Mouse (Mus musculus) adrenal gland (tissue): ENCODE measurements around the gene Kdelc2.

Source experiments
- intact Hi-C: fragments of 180-260 bp; cut with DNase I; formaldehyde crosslinking; loops from one replicate; pipeline ENCODE4 v1.15.1; 2025
- long read RNA-seq, 2 experiments: library from polyadenylated mRNA; unstranded; transcript quantifications; one replicate each; pipeline ENCODE4 v2.0.0; 2020; ENCODE audit warnings: borderline replicate concordance in 1 of 2; ENCODE audit not compliant: insufficient replicate concordance in 1 of 2

Kdelc2 gene
- long read RNA-seq, experiment 1, transcript Kdelc2-201 (8 exons, 3,642 nt) = major isoform, 6 of 9 reads
- long read RNA-seq, experiment 1, partial matches to known transcripts = 1 of 9 reads
- long read RNA-seq, experiment 1, other reads (novel, unspliced or antisense) = 2 of 9 reads
- long read RNA-seq, experiment 2, transcript Kdelc2-201 (8 exons, 3,642 nt) = major isoform, 8 of 11 reads
- long read RNA-seq, experiment 2, partial matches to known transcripts = 2 of 11 reads
- long read RNA-seq, experiment 2, other reads (novel, unspliced or antisense) = 1 of 11 reads

DNA sequence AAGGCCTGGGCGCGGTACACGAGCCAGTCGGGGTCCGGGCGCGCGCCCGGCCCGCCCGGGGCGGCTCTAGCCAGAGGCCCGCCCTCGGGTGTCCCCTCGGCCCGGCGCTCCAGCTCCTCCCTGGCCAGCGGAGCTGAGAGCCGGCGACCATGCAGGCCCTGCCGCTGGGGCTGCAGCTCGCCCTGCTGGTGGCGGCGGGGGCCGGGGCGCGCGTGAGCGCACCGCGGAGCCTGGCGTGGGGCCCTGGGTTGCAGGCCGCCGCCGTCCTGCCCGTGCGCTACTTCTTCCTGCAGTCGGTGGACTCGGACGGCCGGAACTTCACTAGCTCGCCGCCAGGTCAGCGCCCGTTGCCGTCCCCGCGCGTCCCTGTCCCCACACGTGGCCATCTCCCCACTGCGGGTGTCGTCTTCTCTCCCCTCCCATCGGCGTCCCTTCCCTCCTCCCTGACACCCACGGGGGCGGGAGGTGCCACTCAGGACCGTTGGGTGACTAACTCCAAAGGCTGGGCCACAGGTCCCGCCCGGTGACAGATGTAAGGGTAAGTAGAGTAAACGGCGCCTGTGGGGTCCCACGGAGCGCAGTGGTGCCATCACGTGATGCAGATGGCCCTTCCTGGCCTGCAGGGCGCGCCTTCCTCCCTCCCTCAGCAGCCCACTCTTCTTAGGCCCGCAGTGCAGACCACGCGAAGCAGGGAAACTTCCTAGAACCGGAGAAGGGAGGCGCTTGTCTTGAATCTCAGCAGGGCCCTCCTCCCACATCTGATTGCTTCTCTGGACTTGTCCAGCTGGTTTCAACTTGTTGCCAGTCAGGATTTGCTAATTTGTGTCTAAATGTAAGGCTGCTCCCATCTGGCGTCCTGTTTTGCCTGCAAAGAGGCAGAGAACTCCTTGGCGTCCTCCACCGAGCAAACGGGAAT lies at the start of gene Kdelc2:
Gene Kdelc2 (plus strand): TSS at position 75 of the 916 bp plus-strand sequence.
- intact Hi-C loops = no loop called here

DNA sequence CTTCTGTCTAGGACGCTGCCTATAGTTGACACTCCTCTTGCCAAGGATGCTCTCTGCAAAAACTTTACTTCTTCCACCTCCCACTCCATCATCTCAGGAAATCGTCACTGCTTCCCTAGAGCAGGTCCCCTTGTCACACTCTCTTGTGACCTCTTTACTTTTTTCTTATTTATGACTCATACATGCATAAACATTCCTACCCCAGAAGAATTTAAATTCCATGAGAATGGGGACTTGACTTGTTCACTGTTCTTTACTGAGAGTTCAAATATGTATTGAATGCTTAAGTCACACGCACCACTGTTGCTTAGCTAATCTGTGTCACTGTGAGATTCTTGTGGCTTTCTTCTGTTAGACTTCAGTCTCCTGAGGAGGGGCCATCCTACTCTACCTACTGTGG lies 48.7 kb upstream of the Kdelc2 start:
- intact Hi-C loops = no loop called here

DNA sequence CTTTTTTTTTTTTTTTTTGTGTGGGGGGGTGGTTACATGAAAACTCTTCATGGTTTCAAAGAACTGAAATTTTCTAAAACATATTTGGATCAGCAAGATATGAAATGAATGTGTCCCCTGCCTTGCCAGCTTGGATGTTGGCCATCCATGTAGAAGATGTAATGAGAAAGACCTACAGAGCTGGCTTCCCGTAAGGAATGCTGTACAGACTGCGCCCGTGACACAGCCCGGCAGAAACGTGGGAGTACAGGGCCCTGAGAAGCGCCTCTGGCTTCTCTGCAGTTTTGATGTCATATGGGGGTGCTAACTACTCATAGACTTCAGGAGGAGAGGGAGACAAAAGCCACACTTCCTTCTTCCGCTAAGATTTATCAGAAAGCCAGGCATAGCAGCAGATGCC lies 44.2 kb upstream of the Kdelc2 start:
- intact Hi-C loops = no loop called here

DNA sequence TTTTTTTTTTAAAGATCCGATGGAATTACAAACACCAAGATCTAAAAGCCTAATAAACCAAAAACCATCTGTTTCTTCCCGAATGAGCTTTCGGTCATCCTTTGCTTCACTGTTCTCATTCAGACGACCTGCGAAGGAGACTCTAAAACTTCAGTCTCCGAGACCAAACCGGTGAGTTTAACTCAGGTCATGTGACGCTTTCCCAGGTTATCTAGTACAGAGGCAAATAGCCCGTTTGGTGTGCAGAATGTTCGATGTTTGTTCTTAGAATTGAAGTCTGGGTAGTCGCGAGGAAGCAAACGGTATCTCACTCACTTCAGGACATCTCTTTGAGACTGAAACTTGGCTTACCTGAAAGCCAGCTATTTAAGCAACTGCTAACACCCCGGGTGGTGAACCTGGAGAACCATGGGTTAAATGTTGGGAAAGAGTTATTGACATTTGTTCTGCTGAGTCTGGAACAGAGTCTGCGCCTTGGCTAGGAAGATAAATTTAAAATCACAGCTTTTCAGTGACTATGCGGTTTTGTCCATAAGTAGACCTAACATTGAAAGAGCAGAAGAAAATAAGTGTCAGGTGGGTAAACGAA lies 43.4 kb upstream of the Kdelc2 start:
- intact Hi-C loops = no loop called here

DNA sequence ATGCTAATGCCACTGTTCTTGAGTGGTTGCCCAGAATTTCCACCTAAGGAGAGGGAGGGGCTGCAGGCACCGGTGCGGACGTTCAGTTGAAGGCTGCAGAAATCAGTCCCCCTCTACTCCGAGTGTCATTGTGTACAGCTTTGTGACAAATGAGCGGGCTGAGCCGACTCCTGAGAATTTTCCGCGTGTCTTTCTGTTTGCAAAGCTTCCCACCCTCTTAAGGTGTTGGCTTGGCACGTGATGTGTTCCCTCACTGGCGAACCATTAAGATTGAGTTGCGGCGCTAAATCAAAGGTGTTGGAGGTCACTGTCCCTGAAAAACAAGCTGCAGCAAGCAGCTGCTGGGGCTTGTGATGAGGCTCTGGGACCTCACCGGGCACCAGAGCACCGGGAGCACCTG lies 42.9 kb upstream of the Kdelc2 start:
- intact Hi-C loops = no loop called here

DNA sequence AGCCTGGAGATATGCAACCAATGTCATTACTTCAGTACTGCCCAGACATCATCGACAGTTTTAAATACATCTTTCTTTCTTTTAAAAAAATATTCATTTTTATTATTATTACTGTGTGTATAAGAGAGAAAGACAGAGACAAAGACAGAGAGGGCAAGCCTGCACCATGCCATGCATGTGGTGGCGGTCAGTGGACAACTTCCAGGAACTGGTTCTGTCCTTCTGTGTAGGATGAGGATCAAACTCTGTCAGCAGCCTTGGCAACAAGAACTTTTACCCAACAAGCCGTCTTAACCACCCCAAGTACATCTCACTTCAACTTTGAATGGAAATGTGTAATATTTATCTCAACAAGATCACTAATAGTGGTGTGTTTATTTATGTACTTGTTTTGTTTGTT lies 41.8 kb upstream of the Kdelc2 start:
- intact Hi-C loops = no loop called here

DNA sequence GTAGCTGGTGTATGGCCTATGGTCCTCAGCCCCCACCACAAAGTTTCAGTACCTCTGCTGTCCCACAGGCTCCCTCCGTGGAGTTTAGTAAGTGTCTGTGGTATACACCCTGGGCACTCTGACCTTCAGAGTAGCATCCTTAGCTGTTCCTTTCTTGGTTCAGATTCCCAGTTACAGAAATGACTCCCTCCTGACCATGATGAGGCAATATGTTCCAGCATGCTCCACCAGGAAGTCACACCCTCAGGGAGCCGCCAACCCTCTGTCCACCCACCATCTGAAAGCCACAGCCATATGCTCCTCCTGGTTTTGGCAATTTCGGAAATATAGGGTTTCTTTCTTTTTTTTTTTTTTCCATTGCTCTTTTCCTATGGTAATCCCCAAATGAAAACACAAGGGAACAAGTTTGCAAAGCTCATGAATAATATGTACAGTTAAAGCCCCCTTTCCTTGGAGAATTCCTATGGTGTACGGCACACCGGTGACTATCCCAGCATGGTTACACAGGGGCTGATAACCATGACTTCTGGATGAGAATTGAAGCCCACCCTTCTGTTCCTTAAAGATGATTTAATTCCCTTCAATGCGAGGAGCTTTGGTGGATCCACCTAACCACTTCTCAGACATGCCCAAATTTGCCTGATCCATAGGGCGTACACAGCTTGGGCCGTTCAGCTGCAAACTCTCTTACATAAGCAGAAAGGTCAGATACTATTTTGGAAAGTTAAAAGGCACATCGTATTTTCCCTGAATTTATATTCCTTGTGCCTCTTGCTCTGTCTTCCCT lies 39.0 kb upstream of the Kdelc2 start:
- intact Hi-C loops = no loop called here

DNA sequence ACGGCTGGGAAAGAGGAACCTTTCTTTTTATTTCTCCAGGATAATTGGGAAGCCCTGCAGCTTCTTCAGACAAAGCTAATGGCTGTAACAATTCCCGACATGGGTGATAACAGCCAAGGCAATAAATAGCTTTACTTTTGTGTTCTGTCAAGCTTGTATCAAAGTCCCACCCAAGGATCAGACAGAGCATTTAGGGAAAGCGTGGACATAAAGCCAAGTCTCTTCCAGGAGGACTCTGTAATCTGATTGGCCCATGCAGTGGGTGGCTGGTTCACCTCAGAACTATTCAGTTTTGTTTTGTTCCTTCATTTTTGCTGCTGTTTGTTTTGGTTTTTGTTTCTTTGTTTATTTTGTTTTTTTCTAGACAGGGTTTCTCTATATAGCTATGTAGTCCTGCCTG lies 38.1 kb upstream of the Kdelc2 start:
- intact Hi-C loops = no loop called here

DNA sequence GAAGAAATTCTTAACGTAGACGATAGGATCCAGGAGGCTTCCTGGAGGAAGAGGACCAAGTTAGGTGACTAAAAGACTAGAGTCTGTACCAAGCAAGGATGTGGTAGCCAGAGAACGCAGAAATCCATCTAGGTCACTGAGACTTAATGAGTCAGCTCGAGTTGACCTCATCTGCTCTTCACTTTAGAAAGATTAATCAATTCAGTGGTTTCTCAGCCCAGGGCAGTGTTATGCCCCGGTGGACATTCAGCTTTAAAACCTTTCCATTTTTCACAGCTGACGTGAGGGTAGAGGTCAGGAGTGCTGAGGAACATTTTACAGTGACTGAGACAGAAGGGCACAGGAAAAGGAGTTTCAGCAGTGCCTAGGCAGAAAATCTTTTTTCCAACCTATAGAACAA lies 37.4 kb upstream of the Kdelc2 start:
- intact Hi-C loops = no loop called here

DNA sequence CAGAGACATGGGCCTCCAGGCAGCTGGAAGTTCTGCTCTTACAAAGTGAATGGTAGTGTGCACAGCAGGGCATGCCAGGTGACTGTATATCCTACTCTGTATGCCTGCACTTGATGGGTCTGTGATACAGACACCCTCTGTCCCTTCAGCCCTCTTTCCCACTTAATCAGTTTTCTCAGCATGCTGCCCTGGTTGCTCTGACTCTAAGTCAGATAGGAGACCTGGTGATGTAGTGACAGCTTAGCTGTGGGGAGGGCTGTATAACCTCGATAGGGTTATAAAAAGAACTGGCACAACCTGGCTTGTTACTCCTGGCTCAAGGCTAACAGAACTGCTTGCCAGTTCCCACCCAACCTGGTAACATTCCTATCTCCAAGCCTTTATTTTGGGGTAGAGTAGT lies 34.6 kb upstream of the Kdelc2 start:
- intact Hi-C loops = no loop called here

DNA sequence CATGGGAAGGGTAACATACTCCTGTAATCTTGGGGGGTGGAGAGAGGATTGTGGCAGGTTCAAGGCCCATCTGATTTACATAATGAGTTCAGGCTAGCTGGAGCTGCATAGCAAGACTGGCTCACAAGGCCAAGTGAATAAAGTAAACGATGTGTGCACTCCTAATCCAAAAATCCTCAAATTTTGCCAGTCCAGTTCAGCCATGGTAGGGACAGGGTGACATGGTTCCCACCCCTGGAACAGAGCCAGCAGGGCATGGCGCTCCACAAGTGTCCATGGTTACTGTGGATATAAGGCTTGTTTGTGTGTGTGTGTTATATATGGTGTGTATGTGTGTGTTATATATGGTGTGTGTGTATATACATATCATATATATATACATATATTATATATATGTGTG lies 33.5 kb upstream of the Kdelc2 start:
- intact Hi-C loops = no loop called here

DNA sequence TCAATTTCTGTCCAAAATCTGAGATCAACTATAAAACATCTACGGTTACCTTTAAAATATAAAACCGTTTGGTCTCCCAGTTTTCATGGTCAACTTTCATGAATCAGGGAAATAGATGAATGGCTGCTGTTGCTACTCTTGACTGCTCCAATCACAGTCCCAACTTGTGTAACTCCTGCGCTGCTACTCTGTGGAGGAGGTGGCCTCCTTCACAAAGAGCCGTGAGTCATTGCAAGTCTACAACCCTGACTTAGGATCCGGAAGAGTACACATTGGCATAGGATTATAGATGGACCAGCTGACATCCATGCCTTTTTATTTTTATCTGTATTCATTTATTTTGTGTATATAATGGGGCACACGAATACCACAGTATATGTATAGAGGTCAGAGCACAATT lies 31.9 kb upstream of the Kdelc2 start:
- intact Hi-C loops = no loop called here

DNA sequence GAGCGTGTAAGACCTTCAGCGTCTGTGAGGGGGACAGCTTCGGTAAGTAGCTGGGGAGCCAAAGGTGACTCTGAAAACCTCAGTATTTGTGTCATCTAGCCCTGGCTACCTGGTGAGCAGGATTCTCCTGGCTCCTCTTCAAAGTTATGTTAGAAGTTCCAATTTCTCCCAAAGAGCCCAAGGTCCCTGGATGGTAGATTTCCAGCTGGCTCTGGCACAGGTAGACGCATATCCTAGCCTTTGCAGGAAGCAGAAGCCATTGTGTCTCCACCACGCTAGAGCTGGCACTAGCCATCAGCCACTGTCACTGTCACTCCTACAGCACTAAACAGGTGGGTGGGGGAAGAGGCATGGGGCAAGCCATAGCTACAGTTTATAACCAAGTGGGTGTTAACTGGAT lies 30.7 kb upstream of the Kdelc2 start:
- intact Hi-C loops = no loop called here

DNA sequence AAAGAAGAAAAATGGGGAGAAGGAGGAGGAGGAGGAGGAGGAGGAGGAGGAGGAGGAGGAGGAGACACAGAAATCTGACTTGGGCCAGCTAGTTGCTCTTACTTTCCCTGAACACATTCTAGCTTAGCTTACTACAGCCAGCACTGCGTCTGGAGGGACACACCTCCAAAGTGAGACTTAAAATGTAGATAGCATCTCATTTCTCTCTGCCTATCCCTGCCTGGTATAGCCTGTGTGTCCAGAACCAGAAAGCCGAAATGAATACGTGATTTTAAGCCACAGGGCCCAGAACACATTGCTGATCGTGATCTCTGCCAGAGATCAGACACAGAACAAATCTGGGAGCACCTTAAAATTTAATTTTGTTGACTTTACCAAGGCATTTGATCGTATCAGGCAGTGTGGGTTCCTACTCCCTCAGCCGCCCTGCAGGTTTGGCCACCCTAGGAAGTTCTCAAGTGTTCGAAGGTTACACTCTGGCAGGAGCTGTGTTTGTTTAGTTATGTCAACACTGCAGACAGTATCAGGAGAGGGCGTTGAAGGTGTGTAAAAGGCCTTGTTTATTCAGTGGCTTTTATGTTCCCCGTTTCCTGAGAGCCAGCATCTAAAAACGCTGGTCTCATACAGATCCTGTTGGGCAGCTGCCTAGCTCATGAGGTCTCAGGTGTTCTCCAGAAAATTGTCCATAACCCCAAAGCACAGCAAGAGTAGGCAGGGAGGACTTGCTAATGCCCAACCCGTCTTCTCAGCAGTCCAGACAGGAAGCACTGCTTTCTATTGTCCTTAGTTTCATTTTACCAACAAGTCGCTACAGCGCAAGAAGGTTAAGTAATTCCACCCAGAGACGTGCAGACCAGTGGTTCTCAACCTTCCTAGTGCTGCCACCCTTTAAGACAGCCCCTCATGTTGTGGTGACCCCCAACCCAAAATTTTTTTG lies 27.3 kb upstream of the Kdelc2 start:
- intact Hi-C loops = no loop called here

DNA sequence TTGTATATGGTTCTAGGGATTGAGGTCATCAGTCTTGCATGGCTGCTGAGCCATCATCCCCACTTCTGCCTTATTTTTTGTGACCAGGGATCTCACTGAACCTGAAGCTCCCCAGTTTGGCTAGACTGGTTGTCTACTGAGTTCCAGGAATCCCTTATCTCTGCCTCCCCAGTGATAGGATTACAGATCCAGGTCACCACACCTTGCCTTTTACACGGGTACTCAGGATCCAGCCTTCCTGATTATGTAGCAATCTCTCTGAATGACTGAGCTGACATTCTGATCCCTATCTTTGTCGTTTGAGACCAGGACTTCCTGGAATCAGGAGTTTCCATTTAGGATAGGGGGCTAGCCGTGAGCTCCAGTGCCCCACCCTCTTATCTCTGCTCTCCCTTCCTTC lies 12.5 kb upstream of the Kdelc2 start:
- intact Hi-C loops = no loop called here

DNA sequence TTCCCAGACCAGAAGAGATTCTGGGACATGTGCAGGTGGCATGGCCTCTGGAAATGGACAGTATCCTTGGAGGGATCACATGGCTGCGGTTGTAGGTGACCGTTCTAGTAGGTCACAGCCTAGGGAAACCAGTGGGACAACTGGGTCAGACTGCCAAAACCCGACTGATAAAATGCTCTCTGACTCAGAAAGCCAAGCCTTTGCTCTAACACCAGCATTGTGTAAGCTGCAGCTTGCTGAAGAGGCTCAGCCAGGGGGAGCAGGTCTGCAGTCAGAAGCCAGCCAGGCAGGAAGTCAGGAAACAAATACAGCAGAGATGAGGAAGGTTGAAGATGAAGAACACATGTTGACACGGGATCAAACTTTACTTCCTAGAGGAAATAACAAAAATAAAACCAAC lies 7.9 kb upstream of the Kdelc2 start:
- intact Hi-C loops = no loop called here

DNA sequence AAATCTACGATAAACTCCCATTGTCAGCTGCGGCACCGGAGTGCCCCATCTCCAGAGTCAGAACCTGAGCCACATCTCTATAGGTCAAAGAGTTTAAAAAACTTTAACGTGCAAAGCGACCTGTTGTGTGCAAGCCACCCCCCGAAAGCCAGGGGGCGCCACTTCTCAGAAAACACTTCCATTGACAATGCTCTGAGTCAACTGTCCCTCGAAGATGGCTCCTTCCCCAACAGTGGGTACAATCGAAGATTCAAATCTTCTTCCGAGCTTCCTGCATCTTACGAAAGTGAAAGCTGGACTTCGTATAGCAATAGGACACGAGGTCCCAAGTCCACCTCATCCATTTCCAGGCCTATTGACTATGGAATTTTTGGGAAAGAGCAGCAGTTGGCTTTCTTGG lies 7.0 kb upstream of the Kdelc2 start:
- intact Hi-C loops = no loop called here

DNA sequence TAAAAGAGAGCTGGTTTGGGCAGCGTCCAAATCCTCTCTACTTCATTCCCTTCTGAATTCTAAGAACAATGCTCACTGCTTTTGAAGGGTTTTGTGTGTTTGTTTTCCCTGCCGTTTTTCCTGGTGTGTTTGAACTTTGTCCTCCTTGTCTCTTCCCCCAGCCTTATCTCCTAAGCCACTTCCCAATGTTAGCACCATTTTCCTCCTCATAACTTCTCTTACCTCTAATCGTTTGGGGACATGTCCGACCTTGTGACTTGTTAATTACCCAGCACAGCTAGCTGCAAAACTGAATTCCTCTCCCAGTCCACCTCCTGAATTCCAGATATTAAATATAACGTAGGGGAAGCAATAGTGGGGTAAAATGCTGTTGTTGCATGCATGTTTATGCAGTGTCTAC lies 6.2 kb upstream of the Kdelc2 start:
- intact Hi-C loops = no loop called here

DNA sequence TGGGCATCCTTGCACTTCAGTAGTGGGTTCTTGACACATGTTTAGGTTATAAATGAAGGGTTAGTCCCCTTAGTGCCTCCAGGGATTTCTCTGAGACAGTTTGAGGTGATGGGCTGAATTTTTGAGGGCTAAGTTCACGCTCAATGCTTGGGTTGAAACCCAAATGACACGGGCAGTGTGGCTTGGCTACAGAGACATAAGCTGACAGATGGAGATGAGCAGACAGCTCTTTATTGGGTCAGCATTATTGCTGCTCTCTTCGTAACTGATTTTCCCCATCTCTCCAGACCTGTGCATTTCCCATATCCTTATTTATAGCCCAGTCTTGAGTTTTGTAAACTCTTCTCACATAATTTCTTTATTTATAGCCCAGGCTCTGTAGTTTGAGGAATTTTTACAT lies 5.7 kb upstream of the Kdelc2 start:
- intact Hi-C loops = no loop called here

DNA sequence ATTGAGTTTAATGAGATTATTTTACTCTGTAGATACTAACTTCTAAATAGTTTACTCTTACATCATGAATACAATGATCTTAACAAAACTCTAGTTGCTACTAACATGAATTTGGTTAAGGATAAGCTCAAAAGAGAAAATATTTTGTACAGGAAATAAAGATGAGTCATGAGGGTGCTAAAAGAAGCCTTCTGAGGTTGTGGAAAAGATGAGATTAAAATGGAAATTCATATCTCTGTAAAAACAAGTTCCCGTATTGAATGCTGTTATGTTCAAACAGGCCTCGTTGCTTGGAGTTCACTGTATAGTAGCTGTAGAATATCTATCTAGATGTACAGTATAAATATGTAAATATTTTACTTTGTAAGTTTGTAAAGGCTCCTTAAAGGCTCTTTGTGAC lies 3.2 kb upstream of the Kdelc2 start:
- intact Hi-C loops = no loop called here
